Mouse (Mus musculus): ENCODE measurements around the gene Galm. TPM values are rescaled to one million over a fixed set of nuclear protein-coding genes. Genes with fewer than 3 reads are reported as not detected.

Gene Galm
- polyA plus RNA-seq, 1 experiment from 2014 or later: 16.4 TPM

DNA sequence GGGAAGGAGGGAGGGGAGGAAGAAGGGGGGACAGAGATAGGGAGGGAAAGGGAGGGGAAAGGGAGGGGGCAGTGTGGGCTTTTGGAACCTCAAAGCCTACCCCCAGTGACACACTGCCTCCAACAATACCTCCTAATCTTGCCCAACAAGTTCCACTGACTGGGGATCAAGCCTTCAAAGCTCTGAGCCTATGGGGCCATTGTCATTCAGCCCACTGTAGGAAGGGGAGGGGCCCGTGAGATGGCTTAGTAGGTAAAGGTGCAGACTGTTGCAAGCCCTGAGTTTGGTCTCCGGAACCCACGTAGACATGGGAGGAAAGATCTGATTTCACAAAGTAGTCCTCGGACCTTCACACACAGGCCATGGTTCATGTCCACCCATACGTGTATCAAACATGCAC is 24.1 kb downstream of the Galm start:
- ATAC-seq (ENCODE audit: low FRiP score, low TSS enrichment): no peak
- 20% methylated on average over 5 of the region's 5 CpGs for WGBS
- Histone ChIP-seq H3K4me1 (ENCODE audit: control insufficient read depth, insufficient read depth, low read length) (peaks cover 12% of the 10 kb centered on the region; the same call in 1 of the 2 replicates), H3K4me2 (replicated peaks; ENCODE audit: low read depth, low read length) (no peak overlapping the region), H3K9me3 (ENCODE audit: control insufficient read depth, low read length) (no peaks in the 10 kb centered on the region), H3K9ac (ENCODE audit: low read depth, low read length) (no peak overlapping the region), H3K4me3 (ENCODE audit: low read length) (no peak overlapping the region), H3K27ac (ENCODE audit: low read depth, low read length) (no peak overlapping the region), H3K36me3 (ENCODE audit: control insufficient read depth, insufficient read depth, low read length) (no peaks in the 10 kb centered on the region), H3K27me3 (ENCODE audit: control insufficient read depth, insufficient read depth, low read length) (no peaks in the 10 kb centered on the region)

DNA sequence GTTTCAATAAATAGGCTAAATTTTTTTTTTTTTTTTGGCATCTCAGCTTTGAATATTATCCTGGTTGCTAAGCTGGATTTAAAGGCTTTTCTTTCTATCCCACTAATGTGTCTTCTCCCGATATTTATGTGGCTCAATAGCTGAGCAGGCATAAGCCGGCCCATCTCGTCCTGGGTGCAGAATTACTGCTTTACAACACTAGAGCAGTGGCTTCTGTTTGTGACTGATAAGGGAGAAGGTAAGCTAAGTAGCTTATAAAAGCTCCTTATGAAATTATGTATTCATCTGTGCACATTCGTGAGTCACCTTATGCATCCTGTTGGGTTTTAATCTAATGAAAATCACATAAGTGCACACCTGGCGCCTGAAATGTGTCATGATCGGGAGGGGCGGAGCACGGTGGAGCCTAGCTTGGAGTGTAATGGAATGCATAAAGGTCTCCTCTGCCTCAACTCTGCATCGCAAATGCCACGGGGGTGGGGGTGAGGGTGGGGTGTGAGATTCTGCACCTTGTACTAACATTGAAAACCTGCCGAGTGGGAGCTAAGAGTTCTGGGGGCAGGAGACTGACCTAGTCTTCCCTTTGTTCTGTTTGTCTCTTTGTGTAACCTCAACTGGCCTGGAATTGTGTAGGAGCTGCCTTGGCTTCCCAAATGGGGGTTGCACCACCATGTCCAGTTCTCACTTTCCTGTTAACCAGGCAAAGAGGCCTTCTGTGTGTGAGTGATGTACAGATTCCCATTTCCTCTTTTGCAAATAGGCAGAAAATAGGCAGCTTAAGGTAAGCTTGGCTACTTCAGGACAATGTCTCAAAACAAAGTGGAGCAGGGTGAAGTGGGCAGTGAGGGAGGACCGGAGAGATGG is 25.7 kb downstream of the Galm start:
- H3K9ac ChIP-seq (ENCODE audit: low read depth, low read length): no peak overlapping the region
- H3K4me2 ChIP-seq (replicated peaks; ENCODE audit: low read depth, low read length): no peak overlapping the region
- no peaks in the 10 kb centered on the region for H3K27me3 ChIP-seq (ENCODE audit: control insufficient read depth, insufficient read depth, low read length)
- no peak overlapping the region for H3K27ac ChIP-seq (ENCODE audit: low read depth, low read length)
- peaks cover 11% of the 10 kb centered on the region; the same call in 1 of the 2 replicates for H3K4me1 ChIP-seq (ENCODE audit: control insufficient read depth, insufficient read depth, low read length)
- H3K9me3 ChIP-seq (ENCODE audit: control insufficient read depth, low read length): no peaks in the 10 kb centered on the region
- 53% methylated on average over 12 of the region's 12 CpGs for WGBS
- H3K4me3 ChIP-seq (ENCODE audit: low read length): no peak overlapping the region
- no peaks in the 10 kb centered on the region for H3K36me3 ChIP-seq (ENCODE audit: control insufficient read depth, insufficient read depth, low read length)
- ATAC-seq (ENCODE audit: low FRiP score, low TSS enrichment): no peak

DNA sequence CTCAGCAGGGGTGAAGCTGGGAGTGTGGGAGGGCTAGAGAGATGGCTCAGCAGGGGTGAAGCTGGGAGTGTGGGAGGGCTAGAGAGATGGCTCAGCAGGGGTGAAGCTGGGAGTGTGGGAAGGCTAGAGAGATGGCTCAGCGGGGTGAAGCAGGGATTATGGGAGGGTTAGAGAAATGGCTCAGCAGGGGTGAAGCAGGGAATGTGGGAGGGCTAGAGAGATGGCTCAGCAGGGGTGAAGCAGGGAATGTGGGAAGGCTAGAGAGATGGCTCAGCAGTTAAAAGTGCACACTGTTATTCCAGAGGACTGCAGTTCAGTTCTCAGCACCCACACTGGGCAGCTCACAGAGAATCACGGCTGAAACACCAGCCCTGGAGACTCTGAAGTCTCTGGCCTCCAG is 26.4 kb downstream of the Galm start:
- Histone ChIP-seq H3K36me3 (ENCODE audit: control insufficient read depth, insufficient read depth, low read length) (no peaks in the 10 kb centered on the region), H3K9ac (ENCODE audit: low read depth, low read length) (no peak overlapping the region), H3K4me1 (ENCODE audit: control insufficient read depth, insufficient read depth, low read length) (peaks cover 4% of the 10 kb centered on the region; the same call in 1 of the 2 replicates), H3K27me3 (ENCODE audit: control insufficient read depth, insufficient read depth, low read length) (no peaks in the 10 kb centered on the region), H3K4me2 (replicated peaks; ENCODE audit: low read depth, low read length) (no peak overlapping the region), H3K27ac (ENCODE audit: low read depth, low read length) (no peak overlapping the region), H3K9me3 (ENCODE audit: control insufficient read depth, low read length) (no peaks in the 10 kb centered on the region), H3K4me3 (ENCODE audit: low read length) (no peak overlapping the region)
- ATAC-seq (ENCODE audit: low FRiP score, low TSS enrichment): no peak
- WGBS: 84% methylated on average over 2 of the region's 2 CpGs

DNA sequence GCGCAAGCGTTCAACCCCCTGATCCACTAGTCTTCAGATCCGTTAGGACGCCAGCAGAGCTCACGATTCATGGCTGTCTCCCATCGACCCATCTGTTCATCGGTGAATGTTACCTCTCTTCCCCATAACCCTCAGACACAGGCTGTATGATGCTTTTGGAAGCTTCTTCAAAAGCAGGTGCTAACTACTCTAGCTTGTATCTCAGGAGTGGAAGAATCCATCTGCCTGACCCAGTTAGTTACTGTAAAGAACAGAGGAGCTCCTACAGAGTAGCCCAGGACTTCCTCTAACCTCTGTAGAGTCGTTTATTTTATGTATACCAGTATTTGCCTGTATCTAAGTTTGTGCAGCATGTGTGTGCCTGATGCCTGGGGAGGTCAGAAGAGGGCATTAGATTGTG is 29.6 kb downstream of the Galm start:
- H3K9ac ChIP-seq (ENCODE audit: low read depth, low read length): no peak overlapping the region
- H3K4me1 ChIP-seq (ENCODE audit: control insufficient read depth, insufficient read depth, low read length): no peaks in the 10 kb centered on the region
- H3K27ac ChIP-seq (ENCODE audit: low read depth, low read length): no peak overlapping the region
- 93% methylated on average over 8 of the region's 8 CpGs for WGBS
- H3K4me2 ChIP-seq (replicated peaks; ENCODE audit: low read depth, low read length): no peak overlapping the region
- no peak overlapping the region for H3K4me3 ChIP-seq (ENCODE audit: low read length)
- no peak for ATAC-seq (ENCODE audit: low FRiP score, low TSS enrichment)
- H3K9me3 ChIP-seq (ENCODE audit: control insufficient read depth, low read length): no peaks in the 10 kb centered on the region
- H3K27me3 ChIP-seq (ENCODE audit: control insufficient read depth, insufficient read depth, low read length): no peaks in the 10 kb centered on the region
- H3K36me3 ChIP-seq (ENCODE audit: control insufficient read depth, insufficient read depth, low read length): no peaks in the 10 kb centered on the region

DNA sequence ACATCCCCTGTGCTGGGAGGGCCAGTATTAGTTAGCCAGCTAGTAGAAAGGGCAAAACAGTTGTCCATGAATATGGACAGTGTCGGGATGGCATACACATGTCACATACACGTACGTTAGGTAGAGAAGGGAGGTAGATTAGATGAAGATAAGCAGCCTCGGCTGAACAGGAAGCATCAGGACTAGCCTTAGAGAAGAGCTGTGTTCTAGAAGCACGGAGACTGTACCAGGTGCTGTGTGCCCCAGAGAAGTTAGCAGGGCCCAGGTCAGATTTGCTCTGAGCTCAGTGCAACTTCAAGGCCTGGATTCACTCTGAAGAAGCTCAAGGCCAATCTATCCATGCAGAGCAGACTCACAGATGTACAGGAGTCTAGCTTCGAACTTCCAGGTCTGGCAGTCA is 30.2 kb downstream of the Galm start:
- H3K4me2 ChIP-seq (replicated peaks; ENCODE audit: low read depth, low read length): no peak overlapping the region
- ATAC-seq (ENCODE audit: low FRiP score, low TSS enrichment): no peak

DNA sequence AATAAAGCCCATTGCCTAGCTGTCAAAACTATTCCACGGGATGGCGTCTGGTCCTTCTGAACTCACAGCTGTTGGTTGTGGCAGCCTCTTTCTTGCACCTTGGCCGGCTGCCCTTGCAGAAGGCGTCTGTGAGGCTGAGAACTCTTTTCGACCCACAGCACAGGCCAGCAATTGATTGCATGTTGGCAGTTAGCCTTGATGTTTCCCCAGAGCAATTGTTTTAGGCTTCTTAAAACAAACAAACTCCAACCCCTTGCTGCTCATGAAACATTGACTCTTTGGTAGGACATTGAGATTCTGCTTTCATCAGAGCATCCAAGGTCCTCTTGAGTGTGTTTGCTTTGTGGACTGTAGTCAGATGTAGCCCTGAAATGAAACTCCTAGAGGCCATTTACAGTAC is 33.2 kb downstream of the Galm start:
- Histone ChIP-seq H3K4me2 (replicated peaks; ENCODE audit: low read depth, low read length) (no peak overlapping the region), H3K4me1 (ENCODE audit: control insufficient read depth, insufficient read depth, low read length) (no peaks in the 10 kb centered on the region), H3K27me3 (ENCODE audit: control insufficient read depth, insufficient read depth, low read length) (no peaks in the 10 kb centered on the region), H3K27ac (ENCODE audit: low read depth, low read length) (no peak overlapping the region), H3K4me3 (ENCODE audit: low read length) (no peak overlapping the region), H3K36me3 (ENCODE audit: control insufficient read depth, insufficient read depth, low read length) (no peaks in the 10 kb centered on the region), H3K9me3 (ENCODE audit: control insufficient read depth, low read length) (no peaks in the 10 kb centered on the region), H3K9ac (ENCODE audit: low read depth, low read length) (no peak overlapping the region)
- no peak for ATAC-seq (ENCODE audit: low FRiP score, low TSS enrichment)
- 53% methylated on average over 5 of the region's 5 CpGs for WGBS

More for the DNA sequence above, 30.2 kb downstream of the Galm start:
- H3K4me3 ChIP-seq (ENCODE audit: low read length): no peak overlapping the region
- H3K9me3 ChIP-seq (ENCODE audit: control insufficient read depth, low read length): no peaks in the 10 kb centered on the region
- H3K9ac ChIP-seq (ENCODE audit: low read depth, low read length): no peak overlapping the region
- no peaks in the 10 kb centered on the region for H3K27me3 ChIP-seq (ENCODE audit: control insufficient read depth, insufficient read depth, low read length)
- 90% methylated on average over 6 of the region's 6 CpGs for WGBS
- H3K4me1 ChIP-seq (ENCODE audit: control insufficient read depth, insufficient read depth, low read length): no peaks in the 10 kb centered on the region
- no peak overlapping the region for H3K27ac ChIP-seq (ENCODE audit: low read depth, low read length)
- no peaks in the 10 kb centered on the region for H3K36me3 ChIP-seq (ENCODE audit: control insufficient read depth, insufficient read depth, low read length)

DNA sequence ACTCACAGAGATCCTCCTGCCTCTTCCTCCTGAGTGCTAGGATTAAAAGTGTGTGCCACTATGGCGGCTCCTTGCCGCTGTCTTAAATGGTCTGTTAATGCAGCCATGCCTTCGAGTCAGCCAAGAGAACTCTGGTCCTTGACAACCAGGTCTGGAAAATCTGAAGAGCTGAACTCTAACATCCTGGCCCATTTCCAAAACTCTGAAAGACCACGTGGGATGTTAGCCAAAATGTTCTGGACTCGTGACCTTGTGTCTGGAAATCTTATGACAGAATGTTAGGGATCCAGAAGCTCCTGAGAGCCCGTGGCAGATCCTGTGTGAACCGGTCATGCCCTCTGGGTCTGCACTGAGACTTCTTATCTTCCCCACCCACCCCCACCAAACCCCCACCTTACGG is 36.7 kb downstream of the Galm start:
- 80% methylated on average over 8 of the region's 8 CpGs for WGBS

DNA sequence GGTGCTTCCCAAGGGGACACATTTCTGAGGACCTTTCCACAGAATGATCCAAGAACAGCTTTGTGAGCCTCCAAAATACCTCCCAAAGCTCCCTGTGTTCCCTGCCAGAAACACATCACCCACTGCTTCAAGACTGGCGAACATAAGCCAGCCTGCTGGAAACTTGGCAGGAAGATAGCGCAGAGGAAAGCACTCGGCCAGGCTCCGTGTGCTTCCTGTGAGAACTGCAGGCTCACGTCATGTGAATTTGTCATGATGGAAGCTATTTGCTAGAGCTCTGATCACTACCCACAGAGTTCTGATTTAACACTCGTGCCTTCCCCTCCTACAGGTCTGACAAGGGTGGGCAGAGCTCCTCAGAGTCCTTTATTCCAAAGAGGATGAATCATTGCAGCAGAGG is 38.5 kb downstream of the Galm start:
- H3K27ac ChIP-seq (ENCODE audit: low read depth, low read length): no peak overlapping the region
- H3K4me2 ChIP-seq (replicated peaks; ENCODE audit: low read depth, low read length): no peak overlapping the region
- H3K36me3 ChIP-seq (ENCODE audit: control insufficient read depth, insufficient read depth, low read length): no peaks in the 10 kb centered on the region
- no peak overlapping the region for H3K4me3 ChIP-seq (ENCODE audit: low read length)
- H3K9me3 ChIP-seq (ENCODE audit: control insufficient read depth, low read length): no peaks in the 10 kb centered on the region
- no peaks in the 10 kb centered on the region for H3K27me3 ChIP-seq (ENCODE audit: control insufficient read depth, insufficient read depth, low read length)
- no peak overlapping the region for H3K9ac ChIP-seq (ENCODE audit: low read depth, low read length)
- no peak for ATAC-seq (ENCODE audit: low FRiP score, low TSS enrichment)
- WGBS: 70% methylated on average over 6 of the region's 6 CpGs
- H3K4me1 ChIP-seq (ENCODE audit: control insufficient read depth, insufficient read depth, low read length): peaks cover 10% of the 10 kb centered on the region; the same call in 1 of the 2 replicates

More for the DNA sequence above, 36.7 kb downstream of the Galm start:
- Histone ChIP-seq H3K9ac (ENCODE audit: low read depth, low read length) (no peak overlapping the region), H3K36me3 (ENCODE audit: control insufficient read depth, insufficient read depth, low read length) (no peaks in the 10 kb centered on the region), H3K4me2 (replicated peaks; ENCODE audit: low read depth, low read length) (no peak overlapping the region), H3K4me3 (ENCODE audit: low read length) (no peak overlapping the region), H3K4me1 (ENCODE audit: control insufficient read depth, insufficient read depth, low read length) (peaks cover 10% of the 10 kb centered on the region; the same call in 1 of the 2 replicates), H3K27ac (ENCODE audit: low read depth, low read length) (no peak overlapping the region), H3K9me3 (ENCODE audit: control insufficient read depth, low read length) (no peaks in the 10 kb centered on the region), H3K27me3 (ENCODE audit: control insufficient read depth, insufficient read depth, low read length) (no peaks in the 10 kb centered on the region)
- ATAC-seq (ENCODE audit: low FRiP score, low TSS enrichment): no peak

DNA sequence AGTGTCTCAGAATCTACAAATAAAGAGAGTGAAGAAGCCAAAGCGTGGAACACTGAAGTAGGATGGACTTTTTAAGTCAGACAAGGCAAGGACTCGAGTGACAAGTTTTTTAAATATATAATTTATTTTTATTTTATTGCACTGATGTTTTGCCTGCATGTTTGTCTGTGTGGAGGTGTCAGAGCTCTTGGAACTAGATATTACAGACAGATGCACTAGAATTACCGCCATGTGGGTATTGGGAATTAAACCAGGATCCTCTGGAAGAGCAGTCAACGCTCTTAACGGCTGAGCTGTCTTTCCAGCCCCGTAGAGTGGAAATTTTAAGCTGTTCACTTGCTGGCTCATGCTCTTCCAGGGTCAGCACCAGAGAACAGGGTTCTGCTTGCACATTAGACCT is 39.1 kb downstream of the Galm start:
- Histone ChIP-seq H3K36me3 (ENCODE audit: control insufficient read depth, insufficient read depth, low read length) (no peaks in the 10 kb centered on the region), H3K9ac (ENCODE audit: low read depth, low read length) (no peak overlapping the region), H3K4me1 (ENCODE audit: control insufficient read depth, insufficient read depth, low read length) (peaks cover 10% of the 10 kb centered on the region; the same call in 1 of the 2 replicates), H3K4me3 (ENCODE audit: low read length) (no peak overlapping the region), H3K27me3 (ENCODE audit: control insufficient read depth, insufficient read depth, low read length) (no peaks in the 10 kb centered on the region), H3K9me3 (ENCODE audit: control insufficient read depth, low read length) (no peaks in the 10 kb centered on the region), H3K4me2 (replicated peaks; ENCODE audit: low read depth, low read length) (no peak overlapping the region), H3K27ac (ENCODE audit: low read depth, low read length) (no peak overlapping the region)
- no peak for ATAC-seq (ENCODE audit: low FRiP score, low TSS enrichment)
- 85% methylated on average over 6 of the region's 6 CpGs for WGBS
